Mouse (Mus musculus) C2C12 (cell line): ENCODE measurements around the gene Gm21972.

Experiments used
- CTCF ChIP-seq: IDR thresholded peaks from one replicate; pipeline ENCODE4 v1.5.1; 2011; ENCODE audit not compliant: control insufficient read depth, insufficient read depth, insufficient read length
- FOSL1 ChIP-seq: IDR thresholded peaks from one replicate; pipeline ENCODE4 v1.8.0; 2011; ENCODE audit warnings: mild to moderate bottlenecking, low read length; ENCODE audit not compliant: poor library complexity, insufficient read depth, severe bottlenecking
- MAX ChIP-seq: IDR thresholded peaks from one replicate; pipeline ENCODE4 v1.6.1; 2011; ENCODE audit warnings: mild to moderate bottlenecking, control low read depth

- TF ChIP-seq CTCF (no peak), MAX (no peak), FOSL1 (no peak)
Measured at GRCm38 (mm10) chr1:86133337-86133736, at the start of gene Gm21972.
